Comparison of ENCODE assay signal across 8 mouse cellular contexts in the genomic region with DNA sequence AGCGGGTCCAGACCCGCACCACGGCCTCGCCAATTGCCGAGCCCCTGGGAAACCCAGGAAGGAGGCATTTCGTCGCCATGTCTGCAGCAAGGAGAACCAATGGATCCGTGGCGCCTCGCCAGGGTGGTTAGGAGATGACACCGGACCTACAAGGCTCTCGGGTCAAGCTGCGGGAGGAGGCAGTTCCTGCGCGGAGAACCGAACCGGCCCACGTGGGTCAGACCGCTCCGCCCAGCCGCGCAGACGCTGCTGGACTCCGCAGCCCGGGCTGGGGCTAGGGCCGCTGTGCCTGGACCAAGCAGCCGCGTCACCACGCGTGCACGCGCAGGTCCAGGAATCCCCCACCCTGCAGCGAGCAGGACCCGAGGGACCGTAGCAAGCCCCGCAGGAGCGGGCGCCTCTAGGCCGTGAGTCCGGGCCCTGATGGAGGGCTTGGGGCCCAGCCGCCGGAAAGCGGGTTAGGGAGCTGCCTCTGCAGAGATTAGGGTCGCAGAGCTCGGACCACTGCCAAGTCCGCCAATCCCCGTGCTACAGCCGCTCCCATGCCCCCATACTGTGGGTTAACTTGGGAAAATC. TPM values are rescaled to one million over a fixed set of nuclear protein-coding genes. Genes with fewer than 3 reads are reported as not detected.
DNase-seq lines count a peak whose midpoint lies in the region; ATAC-seq and TF ChIP-seq lines count a peak whose summit lies in the region.

A gene (plus strand): TSS at position 213 of the 576 bp plus-strand sequence.

- TF ChIP-seq EP300 in heart, postnatal 0 days (IDR thresholded peaks at IDR 0.05; ENCODE audit: low read depth) = no peak
- TF ChIP-seq EP300 in liver, embryonic 14.5 days (IDR thresholded peaks at IDR 0.05; ENCODE audit: low read depth) = no peak
- no peak for TF ChIP-seq EP300 in stomach, postnatal 0 days (optimal IDR thresholded peaks at IDR 0.05)

- peak; percentile 86 for ATAC-seq in forebrain, embryonic 14.5 days
- ATAC-seq in heart, postnatal 0 days (ENCODE audit: insufficient read depth, low read depth) = peak; percentile 85
- ATAC-seq in liver, embryonic 14.5 days (ENCODE audit: insufficient read depth) = peak; percentile 51; the same call in 1 of the 2 replicates
- peak; percentile 87 for ATAC-seq in stomach, postnatal 0 days (ENCODE audit: low FRiP score, low TSS enrichment)

- peak within 1 kb of the TSS; percentile 88 for H3K4me3 ChIP-seq in brown adipose tissue, adult 24 weeks (ENCODE audit: insufficient read depth, low read depth, low read length)
- H3K4me3 ChIP-seq in forebrain, embryonic 14.5 days (ENCODE audit: low read depth, low read length) = peak within 1 kb of the TSS; percentile 51
- H3K4me3 ChIP-seq in heart, postnatal 0 days (ENCODE audit: low read depth, low read length) = peak within 1 kb of the TSS; percentile 62
- peak within 1 kb of the TSS; percentile 54 to 74 for H3K4me3 ChIP-seq in liver, embryonic 14.5 days (ENCODE audit: insufficient read depth in 1 of 2, low read depth in 2 of 2, low read length in 2 of 2)
- H3K4me3 ChIP-seq in stomach, postnatal 0 days (ENCODE audit: low read depth, low read length) = peak within 1 kb of the TSS; percentile 70

- H3K4me2 ChIP-seq in forebrain, embryonic 14.5 days (ENCODE audit: low read length) = peak within 1 kb of the TSS; percentile 90
- peak within 1 kb of the TSS; percentile 62 for H3K4me2 ChIP-seq in heart, postnatal 0 days (ENCODE audit: low read depth, low read length)
- H3K4me2 ChIP-seq in liver, embryonic 14.5 days (ENCODE audit: low read depth) = peak within 1 kb of the TSS; percentile 64
- H3K4me2 ChIP-seq in stomach, postnatal 0 days (replicated peaks; ENCODE audit: low read depth) = peak within 1 kb of the TSS; percentile 72

- peak within 1 kb of the TSS; percentile 80 for H3K9ac ChIP-seq in forebrain, embryonic 14.5 days (ENCODE audit: low read length)
- peak within 1 kb of the TSS; percentile 70 for H3K9ac ChIP-seq in heart, postnatal 0 days (replicated peaks; ENCODE audit: low read depth, low read length)
- H3K9ac ChIP-seq in liver, embryonic 14.5 days (replicated peaks) = peak within 1 kb of the TSS; percentile 43
- peak within 1 kb of the TSS; percentile 85 for H3K9ac ChIP-seq in stomach, postnatal 0 days (ENCODE audit: low read length)

- no peaks in the 10 kb centered on the region for H3K4me1 ChIP-seq in brown adipose tissue, adult 24 weeks (ENCODE audit: control insufficient read depth, insufficient read depth, insufficient read length, low read length)
- H3K4me1 ChIP-seq in forebrain, embryonic 14.5 days (ENCODE audit: control insufficient read depth, insufficient read depth, low read length) = no peaks in the 10 kb centered on the region
- H3K4me1 ChIP-seq in heart, postnatal 0 days (ENCODE audit: control insufficient read depth, insufficient read depth) = no peaks in the 10 kb centered on the region
- no peaks in the 10 kb centered on the region for H3K4me1 ChIP-seq in liver, embryonic 14.5 days (replicated peaks; ENCODE audit: control insufficient read depth in 2 of 2, insufficient read depth in 2 of 2, low read length in 1 of 2)
- H3K4me1 ChIP-seq in stomach, postnatal 0 days (replicated peaks; ENCODE audit: control insufficient read depth, insufficient read depth) = no peaks in the 10 kb centered on the region

- 2% methylated on average over 46 of the region's 48 CpGs for WGBS in forebrain, embryonic 14.5 days
- WGBS in heart, postnatal 0 days = under 1% methylated on average over 48 of the region's 48 CpGs
- WGBS in liver, embryonic 14.5 days (ENCODE audit: insufficient replicate concordance) = 1% methylated on average over 48 of the region's 48 CpGs
- WGBS in stomach, postnatal 0 days = 1% methylated on average over 48 of the region's 48 CpGs

- H3K27ac ChIP-seq in brown adipose tissue, adult 24 weeks (replicated peaks; ENCODE audit: low read depth, low read length) = no peak within 1 kb of the TSS
- H3K27ac ChIP-seq in forebrain, embryonic 14.5 days (ENCODE audit: low read depth, low read length) = no peak within 1 kb of the TSS; the same call in 1 of the 2 replicates
- H3K27ac ChIP-seq in heart, postnatal 0 days (ENCODE audit: low read depth) = peak within 1 kb of the TSS; percentile 15; the same call in 1 of the 2 replicates
- no peak within 1 kb of the TSS for H3K27ac ChIP-seq in liver, embryonic 14.5 days
- H3K27ac ChIP-seq in stomach, postnatal 0 days (replicated peaks) = peak within 1 kb of the TSS; percentile 65; the same call in 1 of the 2 replicates

- H3K27me3 ChIP-seq in forebrain, embryonic 14.5 days (replicated peaks; ENCODE audit: control insufficient read depth, insufficient read depth, low read length) = peaks cover 9% of the 10 kb centered on the region; the same call in 1 of the 2 replicates
- no peaks in the 10 kb centered on the region for H3K27me3 ChIP-seq in heart, postnatal 0 days (ENCODE audit: control insufficient read depth, insufficient read depth, low read length)
- H3K27me3 ChIP-seq in liver, embryonic 14.5 days (ENCODE audit: control insufficient read depth, insufficient read depth, low read length) = no peaks in the 10 kb centered on the region; the same call in 1 of the 2 replicates
- H3K27me3 ChIP-seq in stomach, postnatal 0 days (ENCODE audit: control insufficient read depth, insufficient read depth, low read length) = no peaks in the 10 kb centered on the region

- H3K36me3 ChIP-seq in forebrain, embryonic 14.5 days (ENCODE audit: control insufficient read depth, insufficient read depth, low read length) = no peaks in the 10 kb centered on the region
- H3K36me3 ChIP-seq in heart, postnatal 0 days (replicated peaks; ENCODE audit: control insufficient read depth, insufficient read depth, low read length) = no peaks in the 10 kb centered on the region
- H3K36me3 ChIP-seq in liver, embryonic 14.5 days (replicated peaks; ENCODE audit: control insufficient read depth, insufficient read depth, low read depth) = no peaks in the 10 kb centered on the region
- 0 out of 2 replicates have a peak, but pooled peaks cover 2% of the 10 kb centered on the region for H3K36me3 ChIP-seq in stomach, postnatal 0 days (ENCODE audit: control insufficient read depth, insufficient read depth, low read length)

- no peak for TF ChIP-seq CTCF in heart, postnatal 0 days (IDR thresholded peaks at IDR 0.05; ENCODE audit: low read depth)
- TF ChIP-seq CTCF in liver, embryonic 14.5 days (IDR thresholded peaks at IDR 0.05; ENCODE audit: low read depth) = no peak
- TF ChIP-seq CTCF in stomach, postnatal 0 days (IDR thresholded peaks at IDR 0.05; ENCODE audit: low read depth) = 0 out of 2 replicates have a peak, but pooled peaks have one; percentile 1

- peak; percentile 32 for DNase-seq in CD4-positive, CD25-positive, alpha-beta regulatory T cell, adult 2 months (ENCODE audit: low read depth, low spot score)
- peak; percentile 57 for DNase-seq in forebrain, embryonic 14.5 days (ENCODE audit: low spot score)
- peak; percentile 55 for DNase-seq in heart, postnatal 0 days (ENCODE audit: low spot score)
- DNase-seq in kidney, postnatal 36 days = peak; percentile 89 to 91
- DNase-seq in liver, embryonic 14.5 days (ENCODE audit: low read depth in 3 of 3, low spot score in 3 of 3) = no peak
- DNase-seq in neural tube, embryonic 10.5 days (ENCODE audit: extremely low spot score, low spot score) = peak; percentile 81
- peak; percentile 68 for DNase-seq in stomach, postnatal 0 days (ENCODE audit: low spot score)

- no peaks in the 10 kb centered on the region for H3K9me3 ChIP-seq in forebrain, embryonic 14.5 days (replicated peaks; ENCODE audit: control insufficient read depth, low read length)
- H3K9me3 ChIP-seq in heart, postnatal 0 days (replicated peaks; ENCODE audit: control insufficient read depth, low read length) = no peaks in the 10 kb centered on the region
- no peaks in the 10 kb centered on the region for H3K9me3 ChIP-seq in liver, embryonic 14.5 days (ENCODE audit: control insufficient read depth, low read length)
- no peaks in the 10 kb centered on the region for H3K9me3 ChIP-seq in stomach, postnatal 0 days (ENCODE audit: control insufficient read depth, low read length)

RNA-seq across cellular contexts. Expression of the gene that starts here (rescaled TPM):
- polyA plus RNA-seq in brown adipose tissue, adult 24 weeks (2012; ENCODE audit: insufficient read depth, insufficient read length, missing spikeins) = 7.2 and 8.1 TPM in 2 replicates
- 3.4 and 4.1 TPM in 2 replicates for polyA plus RNA-seq in forebrain, embryonic 14.5 days (2014; fragmentation: Nextera tagmentation; extraction: Ambion mirVana)
- 3.4 and 5.8 TPM in 2 replicates for total RNA-seq in heart, postnatal 0 days (2014; rRNA removed; ENCODE audit: low replicate concordance)
- polyA plus RNA-seq in heart, postnatal 0 days (2015; fragmentation: Nextera tagmentation; extraction: Ambion mirVana) = 2.8 and 3.1 TPM in 2 replicates
- 0.38 and 0.48 TPM in 2 replicates for polyA plus RNA-seq in liver, embryonic 14.5 days (2012; rRNA removed)
- 0.14 and 0.27 TPM in 2 replicates for polyA plus RNA-seq in liver, embryonic 14.5 days (2014; fragmentation: Nextera tagmentation; extraction: Ambion mirVana)
- polyA plus RNA-seq in stomach, postnatal 0 days (2015; fragmentation: Nextera tagmentation; extraction: Ambion mirVana) = 1.5 and 1.9 TPM in 2 replicates

Comparison
In these comparisons a context has a peak if more than half of its experiments do, and no peak if none do; other contexts are left out.
1. Peak in ATAC-seq, H3K4me3 ChIP-seq, H3K9ac ChIP-seq and H3K4me2 ChIP-seq in liver, embryonic 14.5 days; RNA of the gene not detected or under 1 TPM.
2. DNase-seq: peak in CD4-positive, CD25-positive, alpha-beta regulatory T cell, adult 2 months (single experiment), forebrain, embryonic 14.5 days (single experiment), heart, postnatal 0 days (single experiment), kidney, postnatal 36 days (2 of 2), neural tube, embryonic 10.5 days (single experiment) and stomach, postnatal 0 days (single experiment); none in liver, embryonic 14.5 days (0 of 3).
3. H3K27ac ChIP-seq: peak in heart, postnatal 0 days (single experiment) and stomach, postnatal 0 days (single experiment); none in brown adipose tissue, adult 24 weeks (single experiment), forebrain, embryonic 14.5 days (single experiment) and liver, embryonic 14.5 days (single experiment).
4. Peak in every context shown above with its lines, with median percentiles within 50 percentile points of each other: H3K4me3 ChIP-seq, ATAC-seq, H3K4me2 ChIP-seq and H3K9ac ChIP-seq.